Mouse (Mus musculus) ES-Bruce4 (cell line): Measurements from ENCODE around the gene Aplf.

Source experiments
- CTCF ChIP-seq: IDR thresholded peaks from one replicate; pipeline ENCODE4 v1.8.1; 2011; ENCODE audit warnings: low read depth, low read length
- EP300 ChIP-seq: IDR thresholded peaks from 2 replicates; pipeline ENCODE4 v1.6.1; 2011; ENCODE audit warnings: low read depth, low read length; ENCODE audit not compliant: insufficient read depth
- POLR2A ChIP-seq: IDR thresholded peaks from one replicate; pipeline ENCODE4 v1.8.1; 2011; ENCODE audit warnings: low read length; ENCODE audit not compliant: insufficient read depth

DNA sequence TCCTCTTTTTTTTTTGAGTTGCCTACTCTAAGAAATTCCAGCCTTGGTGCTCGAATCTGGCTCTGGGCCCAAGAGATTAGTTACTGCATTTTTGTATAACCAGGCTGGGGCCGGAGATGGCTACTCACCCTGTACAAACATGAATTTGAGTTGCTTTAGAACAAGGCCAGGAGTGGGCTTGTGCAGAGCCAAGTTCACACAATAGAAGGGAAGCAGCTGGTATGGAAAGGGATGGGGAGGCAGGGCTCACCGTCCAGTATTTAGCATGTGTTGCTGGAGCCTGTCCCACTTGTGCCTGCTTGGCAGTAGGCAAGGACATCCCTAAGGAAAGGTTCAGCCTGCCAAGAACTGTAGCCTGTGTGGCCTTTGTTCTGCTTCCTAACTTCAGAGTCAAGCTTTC lies 50.7 kb downstream of the Aplf start:
- TF ChIP-seq POLR2A (no peak), CTCF (no peak), EP300 (no peak)
